Mouse (Mus musculus) heart, postnatal 4 days (tissue): Measurements from ENCODE around the gene Scarb1. TPM values are rescaled to one million over a fixed set of nuclear protein-coding genes. Genes with fewer than 3 reads are reported as not detected.

Experiments
- DNase-seq: peaks from one replicate; pipeline ENCODE4 v3.0.0; 2021
- total RNA-seq, 2 experiments: library from RNA; stranded (reverse); gene quantifications; 2 replicates each; pipeline ENCODE4 v1.2.3; 2021

Scarb1 gene
- total RNA-seq, 2 experiments from 2014 or later = 65.7 to 67.0 TPM

- DNase-seq = no peak
These were observed 108.4 kb downstream of the Scarb1 start for GRCm38 (mm10) chr5:125232443-125232979.

GRCm38 (mm10) chr5:125230463-125230862, 110.4 kb downstream of the Scarb1 start:
- no peak for DNase-seq

- no peak for DNase-seq
These were observed 111.8 kb downstream of the Scarb1 start for GRCm38 (mm10) chr5:125229097-125229496.

GRCm38 (mm10) chr5:125227699-125228098, 113.2 kb downstream of the Scarb1 start:
- DNase-seq = no peak

Other genes starting within 250 kb of the Scarb1 start
- gene Ncor2, start 161.9 kb downstream of the Scarb1 start, total RNA-seq = 100 to 1,000 TPM; 104 to 112 TPM
- under 1 TPM; 0.21 to 0.29 TPM for gene Gm10382, start 48.2 kb upstream of the Scarb1 start, total RNA-seq
- 100 to 1,000 TPM; 781 to 834 TPM for gene Ubc, start 49.1 kb upstream of the Scarb1 start, total RNA-seq
- 10 to 100 TPM; 13.6 to 14.6 TPM for gene Dhx37, start 93.0 kb upstream of the Scarb1 start, total RNA-seq
- gene Bri3bp, start 100.5 kb upstream of the Scarb1 start, total RNA-seq = 10 to 100 TPM; 55.8 to 56.3 TPM
- 1 to 10 TPM; 6.6 to 6.9 TPM for gene Aacs, start 134.7 kb upstream of the Scarb1 start, total RNA-seq
- gene Tmem132b, start 190.7 kb upstream of the Scarb1 start, total RNA-seq = under 1 TPM in 1 of 2 experiments, not detected in 1; 0.19 TPM